ENCODE assay signal across 26 mouse cellular contexts in the genomic region with DNA sequence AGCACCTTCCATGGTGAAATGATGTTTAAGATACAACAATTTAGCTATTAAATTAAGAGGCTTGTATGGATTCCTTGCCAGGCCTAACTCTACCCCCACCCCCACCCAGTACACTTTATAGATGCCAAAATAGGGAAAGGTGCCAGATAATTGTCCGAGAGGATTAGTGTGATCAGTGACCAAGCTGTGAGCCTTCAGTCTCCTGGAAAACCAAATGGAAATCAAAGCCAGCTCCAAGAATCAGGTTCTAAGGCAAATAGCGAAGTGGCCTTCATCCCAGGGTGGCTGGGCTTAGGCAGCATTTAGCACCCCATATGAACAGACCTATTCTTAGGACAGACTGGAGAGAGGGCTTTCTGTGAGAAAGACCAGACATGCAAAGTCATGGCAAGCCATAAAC. TPM values are rescaled to one million over a fixed set of nuclear protein-coding genes. Genes with fewer than 3 reads are reported as not detected.
"Had no signal": no experiment of that assay in that cellular context is flagged by ENCODE, and none has a peak within 500 bp of the region (broad histone marks: within the 10 kb centered on the region; RNA-seq: fewer than 3 reads in every experiment).

No protein-coding gene starts in this region.

- H3K36me3 ChIP-seq: heart, embryonic 13.5 days; heart, embryonic 15.5 days; hindbrain, embryonic 13.5 days; limb, embryonic 10.5 days; limb, embryonic 12.5 days; liver, embryonic 13.5 days; liver, embryonic 15.5 days had no signal

- ATAC-seq: hindbrain, embryonic 16.5 days; intestine, embryonic 16.5 days had no signal

- DNase-seq: gastrocnemius, postnatal 14 days; gastrocnemius, postnatal 36 days; heart, adult 11 months; heart, adult 2 months; heart, postnatal 14 days; heart, postnatal 36 days; kidney, adult 18-20 months; kidney, adult 8-10 months; kidney, postnatal 10 days; kidney, postnatal 25 days; kidney, postnatal 4 days; liver; liver, embryonic 13.5 days had no signal

- H3K4me1 ChIP-seq: heart, embryonic 13.5 days; heart, embryonic 15.5 days; hindbrain, embryonic 13.5 days; limb, embryonic 10.5 days; limb, embryonic 12.5 days; liver, embryonic 13.5 days; liver, embryonic 15.5 days had no signal

- H3K4me3 ChIP-seq: heart, adult 2 months; heart, embryonic 13.5 days; heart, embryonic 15.5 days; hindbrain, embryonic 13.5 days; layer of hippocampus, adult 2 months; left cerebral cortex, adult 2 months; limb, embryonic 10.5 days; limb, embryonic 12.5 days; liver, embryonic 13.5 days; liver, embryonic 15.5 days had no signal

- H3K27me3 ChIP-seq: heart, embryonic 13.5 days; heart, embryonic 15.5 days; hindbrain, embryonic 13.5 days; limb, embryonic 12.5 days; liver, embryonic 13.5 days; liver, embryonic 15.5 days had no signal

- H3K9me3 ChIP-seq: heart, embryonic 13.5 days; heart, embryonic 15.5 days; hindbrain, embryonic 13.5 days; limb, embryonic 10.5 days; limb, embryonic 12.5 days; liver, embryonic 13.5 days; liver, embryonic 15.5 days had no signal

- H3K4me2 ChIP-seq: heart, embryonic 11.5 days; heart, embryonic 13.5 days; heart, embryonic 15.5 days; hindbrain, embryonic 13.5 days; limb, embryonic 12.5 days; liver, embryonic 11.5 days; liver, embryonic 13.5 days; liver, embryonic 15.5 days had no signal

- H3K27ac ChIP-seq: heart, adult 2 months; heart, embryonic 13.5 days; heart, embryonic 15.5 days; hindbrain, embryonic 13.5 days; layer of hippocampus, adult 2 months; left cerebral cortex, adult 2 months; limb, embryonic 10.5 days; limb, embryonic 12.5 days; liver, embryonic 13.5 days; liver, embryonic 15.5 days had no signal

- H3K9ac ChIP-seq: heart, embryonic 13.5 days; heart, embryonic 15.5 days; hindbrain, embryonic 13.5 days; limb, embryonic 12.5 days; liver, embryonic 13.5 days; liver, embryonic 15.5 days had no signal

RNA-seq across cellular contexts. Expression of a gene that starts 13.0 kb away (rescaled TPM):
- total RNA-seq: hematopoietic stem cell, adult 5-6 weeks had no signal
